Mouse (Mus musculus) ES-E14 (cell line): ENCODE results near the gene Tmem143. TPM values are rescaled to one million over a fixed set of nuclear protein-coding genes. Genes with fewer than 3 reads are reported as not detected.

Source experiments
- DNase-seq: peaks from one replicate; pipeline ENCODE4 v3.0.0-alpha.2; 2013; ENCODE audit warnings: low read depth, low spot score
- H3K27ac ChIP-seq: 2 replicates; pipeline ENCODE4 v1.5.1; 2012; ENCODE audit warnings: low read depth, mild to moderate bottlenecking, low read length, moderate library complexity, mixed read lengths; ENCODE audit not compliant: poor library complexity, insufficient read depth, severe bottlenecking
- H3K36me3 ChIP-seq: 2 replicates; pipeline ENCODE4 v1.6.1; 2012; ENCODE audit warnings: mild to moderate bottlenecking, low read length, moderate library complexity, mixed read lengths; ENCODE audit not compliant: control insufficient read depth, poor library complexity, insufficient read depth, severe bottlenecking
- H3K4me1 ChIP-seq, 2 experiments: fragments of 150-350 bp in 1 of 2; sonication (generic) in 1 of 2; 2 replicates each; pipeline ENCODE4 v1.6.1; 2012; ENCODE audit warnings: low read length in 2 of 2, mild to moderate bottlenecking in 1 of 2, mixed read lengths in 1 of 2; ENCODE audit not compliant: control insufficient read depth in 2 of 2, insufficient read depth in 2 of 2, poor library complexity in 1 of 2
- H3K4me3 ChIP-seq, 2 experiments: fragments of 150-350 bp in 1 of 2; sonication (generic) in 1 of 2; 2 replicates each; pipeline ENCODE4 v1.5.1; 2012; ENCODE audit warnings: low read length in 2 of 2, low read depth in 1 of 2, mild to moderate bottlenecking in 1 of 2, mixed read lengths in 1 of 2; ENCODE audit not compliant: insufficient read depth in 1 of 2, poor library complexity in 1 of 2, severe bottlenecking in 1 of 2
- H3K9ac ChIP-seq: 2 replicates; pipeline ENCODE4 v1.6.1; 2012; ENCODE audit warnings: low read depth, mild to moderate bottlenecking, low read length, mixed read lengths; ENCODE audit not compliant: poor library complexity, insufficient read depth, severe bottlenecking
- H3K9me3 ChIP-seq: fragments of 150-350 bp; sonication (generic); 2 replicates; pipeline ENCODE4 v1.6.1; 2012; ENCODE audit warnings: low read depth, mild to moderate bottlenecking, low read length; ENCODE audit not compliant: control insufficient read depth, insufficient read depth
- CHD2 ChIP-seq: IDR thresholded peaks from 2 replicates; pipeline ENCODE4 v1.6.1; 2014; ENCODE audit warnings: mild to moderate bottlenecking, low read depth, low read length, inconsistent platforms
- HCFC1 ChIP-seq: IDR thresholded peaks from 2 replicates; pipeline ENCODE4 v1.6.1; 2012; ENCODE audit warnings: low read length, inconsistent platforms, borderline replicate concordance; ENCODE audit not compliant: insufficient read depth
- MAFK ChIP-seq: IDR thresholded peaks from 2 replicates; pipeline ENCODE4 v1.6.1; 2014; ENCODE audit warnings: mild to moderate bottlenecking, low read depth, low read length, inconsistent platforms; ENCODE audit not compliant: insufficient read depth
- ZC3H11A ChIP-seq: IDR thresholded peaks from 2 replicates; pipeline ENCODE4 v1.6.1; 2012; ENCODE audit warnings: low read depth, mild to moderate bottlenecking, inconsistent platforms, low read length, borderline replicate concordance
- ZNF384 ChIP-seq: IDR thresholded peaks from 2 replicates; pipeline ENCODE4 v1.6.1; 2012; ENCODE audit warnings: low read depth, low read length, inconsistent platforms
- in situ Hi-C, 2 experiments: fragments of 600-800 bp; cut with MboI; formaldehyde crosslinking; loops; one replicate each; pipeline ENCODE4 v1.15.1; 2025; ENCODE audit warnings: low sequenced_read_pairs in 2 of 2, inconsistent platforms in 1 of 2; ENCODE audit not compliant: unreplicated experiment in 2 of 2
- total RNA-seq: library from RNA; depleted of rRNA; stranded (reverse); fragments of 300-350 nt; gene quantifications from 2 replicates; pipeline ENCODE4 v1.2.3, GENCODE M21; 2012

Gene Tmem143
- total RNA-seq, 1 experiment, result 26.0 TPM

DNA sequence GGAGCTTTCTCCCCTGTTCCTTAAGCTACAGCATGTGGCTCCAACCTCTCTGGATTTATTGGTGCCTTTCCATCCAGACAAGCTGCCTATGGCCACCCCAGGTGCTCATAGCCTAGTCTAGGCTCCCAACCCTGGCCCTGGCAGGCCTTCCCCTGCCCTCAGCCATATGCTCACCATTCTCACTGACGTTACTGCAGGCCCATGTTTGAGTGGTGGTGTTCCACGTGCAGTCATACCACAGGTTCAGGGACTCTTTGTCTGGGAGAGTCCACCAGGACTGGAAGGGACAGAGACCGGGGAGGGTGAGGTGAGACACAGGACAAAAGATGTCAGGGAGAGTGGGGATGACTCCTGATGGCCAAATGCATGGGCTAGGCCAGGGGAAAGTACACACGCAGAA is 23.0 kb downstream of the Tmem143 start:
- in situ Hi-C loops, result loop anchor here in 1 of 2 experiments (10.0 kb wide), 1 partner anchor 175 kb away; no protein-coding TSS in a partner anchor
- H3K4me3 ChIP-seq, result no peak overlapping the region
- no peaks in the 10 kb centered on the region for H3K9me3 ChIP-seq
- TF ChIP-seq MAFK (no peak), HCFC1 (no peak), ZC3H11A (no peak), CHD2 (no peak), ZNF384 (no peak)
- H3K9ac ChIP-seq, result no peak overlapping the region
- H3K27ac ChIP-seq, result no peak overlapping the region
- H3K4me1 ChIP-seq, result peaks cover 8 to 36% of the 10 kb centered on the region in 2 experiments; a peak in 3 of 4 replicates
- H3K36me3 ChIP-seq, result no peaks in the 10 kb centered on the region
- no peak for DNase-seq

DNA sequence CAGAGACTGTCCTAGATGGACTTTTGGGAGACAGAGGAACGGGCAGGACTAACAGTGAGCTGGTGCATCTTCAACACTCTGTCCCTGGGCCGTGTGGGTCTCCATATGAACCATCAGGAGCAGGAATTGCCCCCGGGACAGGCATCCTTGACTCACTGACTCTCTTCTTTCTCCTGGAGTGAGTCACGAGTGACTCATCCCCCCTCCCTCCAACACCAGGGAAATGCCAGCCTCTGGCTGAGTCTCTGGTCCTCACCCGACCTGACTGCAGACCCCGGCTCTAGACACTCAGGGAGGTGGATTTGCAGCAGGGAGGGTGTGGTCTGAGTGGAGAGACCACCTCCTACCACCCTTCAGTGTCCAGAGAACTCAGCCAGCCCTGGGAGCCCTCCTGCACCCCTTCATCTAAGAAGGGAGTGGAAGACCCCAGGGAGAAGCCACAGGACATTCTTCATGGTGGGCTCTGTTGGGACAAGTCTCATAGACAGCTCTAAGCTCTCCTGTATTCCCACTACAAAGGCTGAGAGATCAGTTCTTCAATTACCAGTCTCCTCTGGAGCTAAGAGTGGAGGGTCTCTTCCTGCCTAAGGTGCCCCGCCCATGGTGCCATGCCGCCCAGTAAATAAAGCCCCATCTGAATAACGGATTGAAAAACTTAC is 24.0 kb downstream of the Tmem143 start:
- Histone ChIP-seq H3K9me3 (no peaks in the 10 kb centered on the region), H3K9ac (peak overlapping the region; percentile 30; the same call in 1 of the 2 replicates), H3K4me3 (peak overlapping the region in 1 of 2 experiments; percentile 3; a peak in 1 of 4 replicates), H3K4me1 (peaks cover 8 to 36% of the 10 kb centered on the region in 2 experiments; a peak in 3 of 4 replicates), H3K36me3 (no peaks in the 10 kb centered on the region), H3K27ac (0 out of 2 replicates have a peak overlapping the region, but pooled peaks have one; percentile 16)
- in situ Hi-C loops, result loop anchor here in 1 of 2 experiments (10.0 kb wide), 1 partner anchor 176 kb away; no protein-coding TSS in a partner anchor
- TF ChIP-seq MAFK, result no peak
- no peak for TF ChIP-seq HCFC1
- no peak for DNase-seq

DNA sequence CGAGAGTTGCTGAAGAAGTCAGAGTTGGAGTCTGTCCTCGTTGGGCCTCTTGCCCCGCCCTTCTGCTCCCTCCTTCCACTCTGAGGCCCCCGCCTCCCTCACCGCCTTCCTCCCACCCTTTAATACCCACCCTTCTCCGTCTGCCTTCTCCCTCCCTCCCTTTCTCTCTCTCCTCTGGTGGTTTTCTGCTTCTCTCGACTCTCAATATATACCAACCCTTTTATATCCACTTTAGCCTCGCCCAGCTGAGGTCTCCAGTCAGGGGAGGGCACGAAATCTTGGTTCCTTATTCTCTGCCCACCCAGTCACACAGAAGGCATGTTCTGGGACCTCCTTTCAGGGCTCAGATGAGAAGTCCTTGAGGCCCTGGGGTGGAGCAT is 24.5 kb downstream of the Tmem143 start, which contains the start of gene Emp3:
Emp3 (minus strand) TSS at position 163 of the 380 bp plus-strand sequence.
- no peaks in the 10 kb centered on the region for H3K36me3 ChIP-seq
- H3K9ac ChIP-seq, result peak within 1 kb of the TSS; percentile 53; the same call in 1 of the 2 replicates
- TF ChIP-seq ZNF384, result no peak
- no peak for TF ChIP-seq CHD2
- no peak for TF ChIP-seq MAFK
- no peak for TF ChIP-seq HCFC1
- TF ChIP-seq ZC3H11A, result no peak
- no peak for DNase-seq
- peaks cover 8 to 32% of the 10 kb centered on the region in 2 experiments; a peak in 3 of 4 replicates for H3K4me1 ChIP-seq
- peak within 1 kb of the TSS in 1 of 2 experiments; percentile 3; a peak in 1 of 4 replicates for H3K4me3 ChIP-seq
- H3K27ac ChIP-seq, result 0 out of 2 replicates have a peak within 1 kb of the TSS, but pooled peaks have one; percentile 16
- no peaks in the 10 kb centered on the region for H3K9me3 ChIP-seq
- in situ Hi-C loops, result loop anchor here in 1 of 2 experiments (10.0 kb wide), 1 partner anchor 176 kb away; no protein-coding TSS in a partner anchor

DNA sequence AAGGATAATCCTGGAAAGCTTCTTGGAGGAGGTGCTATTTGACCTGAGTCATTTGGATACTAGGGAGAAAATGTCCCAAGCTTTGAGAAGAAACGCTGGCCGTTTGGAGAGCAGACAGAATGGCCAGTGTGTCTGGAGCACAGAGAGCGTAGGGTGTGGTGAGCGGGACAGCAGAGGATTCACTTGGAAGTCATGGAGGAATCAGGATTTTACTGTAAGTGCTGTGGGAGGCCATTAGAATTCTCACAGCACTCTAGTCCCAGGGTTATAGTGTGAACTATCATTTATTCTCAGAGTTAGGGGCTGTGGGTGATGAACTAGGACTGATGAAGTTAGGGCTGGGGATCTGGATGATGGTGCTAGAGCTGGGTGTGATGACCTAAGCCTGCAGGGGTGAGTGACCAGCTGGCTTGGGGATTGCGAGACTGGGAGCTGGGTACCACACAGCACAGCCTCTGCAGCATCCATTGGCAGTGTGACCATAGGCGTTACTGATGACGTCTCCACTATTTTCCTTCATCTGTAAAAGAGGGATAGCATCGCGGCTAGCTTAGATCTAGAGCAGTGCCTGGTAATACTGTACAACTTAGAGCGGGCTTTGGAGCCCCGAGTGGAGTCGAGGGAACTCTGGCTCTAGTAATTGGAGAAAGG is 25.3 kb downstream of the Tmem143 start:
- H3K36me3 ChIP-seq, result no peaks in the 10 kb centered on the region
- H3K9me3 ChIP-seq, result no peaks in the 10 kb centered on the region
- H3K9ac ChIP-seq, result peak overlapping the region; percentile 53; the same call in 1 of the 2 replicates
- H3K4me3 ChIP-seq, result no peak overlapping the region
- no peak overlapping the region for H3K27ac ChIP-seq
- no peak for TF ChIP-seq HCFC1
- TF ChIP-seq ZNF384, result no peak
- TF ChIP-seq MAFK, result no peak
- no peak for TF ChIP-seq ZC3H11A
- TF ChIP-seq CHD2, result no peak
- DNase-seq, result no peak
- peaks cover 8 to 28% of the 10 kb centered on the region in 2 experiments; a peak in 3 of 4 replicates for H3K4me1 ChIP-seq
- in situ Hi-C loops, result loop anchor here in 1 of 2 experiments (10.0 kb wide), 1 partner anchor 177 kb away; no protein-coding TSS in a partner anchor
